Mouse (Mus musculus) spleen, adult 2 months (tissue): ENCODE measurements around the gene Tmem274.

ENCODE experiments used
- CTCF ChIP-seq: fragments of 200-500 bp; IDR thresholded peaks from 2 replicates; pipeline ENCODE4 v1.5.1; 2011; ENCODE audit warnings: mild to moderate bottlenecking, inconsistent platforms; ENCODE audit not compliant: insufficient read depth, insufficient read length, insufficient replicate concordance; ENCODE audit errors: extremely low read depth
- POLR2A ChIP-seq: fragments of 200-500 bp; IDR thresholded peaks from 2 replicates; pipeline ENCODE4 v1.6.1; 2011; ENCODE audit warnings: low read depth, low read length, inconsistent platforms

DNA sequence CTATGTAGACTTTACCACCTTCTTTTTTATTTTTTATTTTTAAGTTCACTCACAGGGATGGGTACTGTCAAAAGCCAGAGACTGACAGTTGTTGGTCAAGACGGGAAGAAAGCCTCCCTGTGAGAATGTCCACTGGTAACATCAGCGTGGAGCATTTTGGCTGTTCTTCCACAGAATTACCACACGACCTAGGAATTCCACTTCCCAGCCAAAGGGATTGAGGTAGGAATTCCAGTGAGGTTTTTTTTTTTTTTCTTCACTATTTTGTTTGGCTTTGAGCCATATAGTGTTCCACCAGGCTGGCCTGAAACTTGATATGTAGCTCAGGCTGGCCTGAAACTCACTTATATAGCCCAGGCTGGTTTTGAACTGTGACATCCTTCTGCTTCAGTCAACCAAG is 34.7 kb upstream of the Tmem274 start:
- TF ChIP-seq CTCF (no peak), POLR2A (no peak)
